Mouse (Mus musculus): Measurements from ENCODE around the gene Dbn1. TPM values are rescaled to one million over a fixed set of nuclear protein-coding genes. Genes with fewer than 3 reads are reported as not detected.
A peak's percentile ranks its signal among the peaks of the same experiment; 100 is the strongest.
"Not testable (repeated sequence)": the region's sequence is repeated elsewhere in the genome, so short reads cannot be mapped to it uniquely, and the experiment has no call there.

The Dbn1 gene
- polyA plus RNA-seq, 1 experiment from 2014 or later: 162 TPM

DNA sequence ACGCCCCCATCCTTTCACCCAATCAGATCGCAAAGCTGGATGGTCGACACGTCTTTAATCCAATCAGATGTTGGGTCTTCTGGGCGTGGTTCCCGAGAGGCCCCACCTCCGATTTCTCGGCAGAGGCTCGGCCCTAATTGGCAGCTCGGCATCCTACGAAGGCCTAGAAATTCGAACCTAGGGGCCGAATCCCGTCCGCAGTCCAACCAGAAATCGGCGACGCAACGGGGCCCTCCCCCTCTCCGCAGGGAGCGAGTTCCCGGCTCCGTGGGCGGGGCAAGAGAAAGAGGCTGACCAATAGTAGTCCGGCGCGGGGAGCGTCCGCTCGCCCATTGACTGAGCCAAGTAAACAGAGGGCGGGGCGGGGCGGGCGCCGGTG is 43.0 kb downstream of the Dbn1 start, which contains the start of gene Grk6:
TSS of gene Grk6 (plus strand) at position 136 of the 379 bp plus-strand sequence.
- Histone ChIP-seq H3K27ac (peak within 1 kb of the TSS; percentile 97), H3K27me3 (no peaks in the 10 kb centered on the region), H3K9ac (peak within 1 kb of the TSS; percentile 95), H3K9me3 (no peaks in the 10 kb centered on the region), H3K4me3 (peak within 1 kb of the TSS; percentile 88), H3K36me3 (peaks cover 8% of the 10 kb centered on the region), H3K4me2 (peak within 1 kb of the TSS; percentile 76), H3K4me1 (peaks cover 26% of the 10 kb centered on the region)
- ATAC-seq (ENCODE audit: insufficient number of reproducible peaks, low FRiP score, low TSS enrichment, low read depth): peak; percentile 96
- WGBS: under 1% methylated on average over 30 of the region's 35 CpGs

- WGBS: 1% methylated on average over 33 of the region's 33 CpGs
- no peaks in the 10 kb centered on the region for H3K9me3 ChIP-seq
- peak; percentile 77 for ATAC-seq (ENCODE audit: insufficient number of reproducible peaks, low FRiP score, low TSS enrichment, low read depth)
- H3K9ac ChIP-seq: peak overlapping the region; percentile 31
- H3K27ac ChIP-seq: peak overlapping the region; percentile 97
- H3K4me2 ChIP-seq: peak overlapping the region; percentile 73
- H3K27me3 ChIP-seq: no peaks in the 10 kb centered on the region
- peaks cover 2% of the 10 kb centered on the region; the same call in 1 of the 2 replicates for H3K36me3 ChIP-seq
- H3K4me3 ChIP-seq: peak overlapping the region; percentile 88
- H3K4me1 ChIP-seq: peaks cover 26% of the 10 kb centered on the region
These were observed 43.5 kb downstream of the Dbn1 start for GRCm38 (mm10) chr13:55444286-55444936.

GRCm38 (mm10) chr13:55443799-55444285 is 44.1 kb downstream of the Dbn1 start:
- peak overlapping the region; percentile 97 for H3K27ac ChIP-seq
- H3K4me2 ChIP-seq: peak overlapping the region; percentile 73
- peaks cover 26% of the 10 kb centered on the region for H3K4me1 ChIP-seq
- no peak overlapping the region for H3K9ac ChIP-seq
- H3K9me3 ChIP-seq: no peaks in the 10 kb centered on the region
- no peaks in the 10 kb centered on the region for H3K27me3 ChIP-seq
- WGBS: 34% methylated on average over 9 of the region's 9 CpGs
- H3K4me3 ChIP-seq: peak overlapping the region; percentile 88
- ATAC-seq (ENCODE audit: insufficient number of reproducible peaks, low FRiP score, low TSS enrichment, low read depth): no peak
- H3K36me3 ChIP-seq: no peaks in the 10 kb centered on the region

DNA sequence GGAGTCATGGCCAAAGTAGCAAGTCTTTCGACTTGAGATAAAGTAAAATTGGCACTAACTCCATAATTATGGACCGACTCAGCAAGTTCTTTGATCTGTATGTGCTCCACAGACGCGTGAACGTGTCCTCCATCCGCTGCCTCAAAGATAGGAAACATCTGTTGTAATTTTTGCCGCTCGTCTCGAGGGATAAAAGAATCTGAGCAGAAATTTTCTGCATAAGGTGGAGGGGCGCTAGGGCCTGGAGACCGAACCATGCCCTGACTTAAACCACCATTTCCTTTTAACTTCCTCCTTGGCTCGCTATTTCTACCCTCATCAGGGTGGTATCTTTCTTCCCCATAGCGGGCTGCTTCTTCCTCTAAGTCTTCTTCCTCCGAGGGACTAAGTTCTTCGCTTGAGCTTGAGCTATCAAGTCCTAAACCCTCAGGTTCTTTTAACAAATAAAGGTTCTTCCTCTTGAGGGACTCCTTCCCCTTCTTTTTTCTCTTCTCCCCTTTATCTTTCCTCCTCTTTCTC is 50.7 kb downstream of the Dbn1 start:
- not testable (repeated sequence) for H3K9ac ChIP-seq; H3K4me3 ChIP-seq; H3K27me3 ChIP-seq; H3K27ac ChIP-seq; ATAC-seq (ENCODE audit: insufficient number of reproducible peaks, low FRiP score, low TSS enrichment, low read depth); H3K36me3 ChIP-seq; H3K4me1 ChIP-seq; H3K9me3 ChIP-seq; H3K4me2 ChIP-seq
- 72% methylated on average over 15 of the region's 15 CpGs for WGBS

GRCm38 (mm10) chr13:55431889-55432685 is 55.8 kb downstream of the Dbn1 start:
- no peak overlapping the region for H3K4me3 ChIP-seq
- H3K36me3 ChIP-seq: no peaks in the 10 kb centered on the region
- no peak overlapping the region for H3K9ac ChIP-seq
- no peaks in the 10 kb centered on the region for H3K27me3 ChIP-seq
- no peaks in the 10 kb centered on the region for H3K4me1 ChIP-seq
- no peak overlapping the region for H3K27ac ChIP-seq
- WGBS: 71% methylated on average over 10 of the region's 10 CpGs
- no peaks in the 10 kb centered on the region for H3K9me3 ChIP-seq
- no peak overlapping the region for H3K4me2 ChIP-seq
- ATAC-seq (ENCODE audit: insufficient number of reproducible peaks, low FRiP score, low TSS enrichment, low read depth): no peak

DNA sequence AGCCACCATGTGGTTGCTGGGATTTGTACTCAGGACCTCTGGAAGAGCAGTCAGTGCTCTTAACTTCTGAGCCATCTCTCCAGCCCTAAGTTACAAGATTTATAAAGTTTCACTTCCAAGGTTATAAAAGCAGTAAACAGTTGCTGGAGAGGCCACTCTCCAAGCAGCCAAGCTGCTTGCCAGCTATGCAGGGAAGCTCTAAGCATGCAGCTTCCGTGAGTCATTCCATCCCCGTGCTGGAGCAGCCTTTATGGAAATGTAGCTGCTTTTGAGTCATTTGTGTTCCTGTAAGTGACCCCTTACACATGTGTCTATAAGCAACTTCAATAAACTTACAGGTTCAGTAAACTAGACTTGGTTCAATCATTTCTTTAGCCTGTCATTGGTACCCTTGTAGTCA is 57.3 kb downstream of the Dbn1 start:
- Histone ChIP-seq H3K4me2 (no peak overlapping the region), H3K9me3 (no peaks in the 10 kb centered on the region), H3K9ac (no peak overlapping the region), H3K4me3 (no peak overlapping the region), H3K36me3 (no peaks in the 10 kb centered on the region), H3K27ac (no peak overlapping the region), H3K27me3 (no peaks in the 10 kb centered on the region), H3K4me1 (no peaks in the 10 kb centered on the region)
- WGBS: 64% methylated on average over 2 of the region's 2 CpGs
- ATAC-seq (ENCODE audit: insufficient number of reproducible peaks, low FRiP score, low TSS enrichment, low read depth): no peak

DNA sequence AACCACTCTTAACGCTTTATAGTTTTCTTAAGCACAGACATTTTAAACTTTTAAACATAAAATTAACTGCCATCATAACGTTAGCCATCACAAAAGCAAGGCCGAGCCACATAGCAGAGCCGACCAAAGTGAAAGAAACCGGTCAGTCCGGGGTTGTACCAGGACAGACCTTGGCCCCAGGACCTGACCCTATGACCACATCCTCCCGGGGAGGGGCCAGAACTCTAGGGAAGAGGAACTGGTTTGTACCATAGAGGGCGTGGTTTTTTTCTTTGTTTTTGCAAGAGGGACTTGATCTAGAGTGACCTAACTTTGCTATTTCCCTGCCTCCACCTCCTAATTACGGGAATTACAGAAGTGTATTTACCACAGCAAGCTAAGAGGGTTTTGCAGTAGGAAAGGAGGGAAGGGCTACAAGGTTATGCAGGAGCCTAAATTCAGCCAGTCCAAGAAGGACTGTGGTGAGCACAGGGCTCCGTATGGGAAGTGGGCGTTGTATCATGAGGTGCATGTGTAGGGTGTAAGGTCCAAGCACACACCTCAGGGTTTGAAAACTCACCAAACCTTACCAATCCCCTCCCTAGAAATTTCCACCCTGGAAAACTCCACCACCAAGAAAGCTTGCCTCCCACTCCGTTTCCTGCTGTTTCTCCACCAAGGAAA is 58.6 kb downstream of the Dbn1 start:
- ATAC-seq (ENCODE audit: insufficient number of reproducible peaks, low FRiP score, low TSS enrichment, low read depth): no peak
- H3K9ac ChIP-seq: no peak overlapping the region
- WGBS: 57% methylated on average over 12 of the region's 12 CpGs

GRCm38 (mm10) chr13:55426613-55427012 is 61.3 kb downstream of the Dbn1 start, which contains the start of gene F12:
Gene F12 (minus strand): TSS chr13:55426793.
- peaks cover 11% of the 10 kb centered on the region for H3K27me3 ChIP-seq
- no peak within 1 kb of the TSS for H3K9ac ChIP-seq
- no peak for ATAC-seq (ENCODE audit: insufficient number of reproducible peaks, low FRiP score, low TSS enrichment, low read depth)
- H3K9me3 ChIP-seq: no peaks in the 10 kb centered on the region
- H3K4me3 ChIP-seq: no peak within 1 kb of the TSS
- WGBS: 89% methylated on average over 10 of the region's 10 CpGs
- H3K4me2 ChIP-seq: no peak within 1 kb of the TSS
- no peak within 1 kb of the TSS for H3K27ac ChIP-seq
- H3K4me1 ChIP-seq: peaks cover under 1% of the 10 kb centered on the region; the same call in 1 of the 2 replicates
- H3K36me3 ChIP-seq: no peaks in the 10 kb centered on the region

More for the DNA sequence above, 58.6 kb downstream of the Dbn1 start:
- Histone ChIP-seq H3K36me3 (no peaks in the 10 kb centered on the region), H3K27me3 (no peaks in the 10 kb centered on the region), H3K4me3 (no peak overlapping the region), H3K4me1 (no peaks in the 10 kb centered on the region), H3K27ac (no peak overlapping the region), H3K4me2 (no peak overlapping the region), H3K9me3 (no peaks in the 10 kb centered on the region)

Small RNA genes within 50 kb of the gene (microRNA-seq; reads per million reads assigned to microRNA genes)
- gene Mir6943 (not detected), gene Mir6944 (20.0 reads per million, percentile 33 among the genes with 10 or more reads in this experiment), gene Mir6945 (0.82 reads per million)

Other genes with a start within 250 kb of the Dbn1 start
- 427 and 446 TPM in 2 replicates for gene Prelid1, start 167.6 kb downstream of the Dbn1 start, polyA plus RNA-seq (2015; fragmentation: Nextera tagmentation; extraction: Ambion mirVana)
- 110 and 119 TPM in 2 replicates for gene Rab24, start 166.2 kb downstream of the Dbn1 start, polyA plus RNA-seq (2015; fragmentation: Nextera tagmentation; extraction: Ambion mirVana)
- 43.8 and 46.2 TPM in 2 replicates for gene Mxd3, start 158.3 kb downstream of the Dbn1 start, polyA plus RNA-seq (2015; fragmentation: Nextera tagmentation; extraction: Ambion mirVana)
- 104 and 109 TPM in 2 replicates for gene Lman2, start 125.3 kb downstream of the Dbn1 start, polyA plus RNA-seq (2015; fragmentation: Nextera tagmentation; extraction: Ambion mirVana)
- 1.4 and 2.4 TPM in 2 replicates for gene Rgs14, start 118.4 kb downstream of the Dbn1 start, polyA plus RNA-seq (2015; fragmentation: Nextera tagmentation; extraction: Ambion mirVana)
- gene Slc34a1, start 89.9 kb downstream of the Dbn1 start, polyA plus RNA-seq (2015; fragmentation: Nextera tagmentation; extraction: Ambion mirVana): 0.20 TPM in 1 of 2 replicates, not detected in the other
- gene Pfn3, start 72.9 kb downstream of the Dbn1 start, polyA plus RNA-seq (2015; fragmentation: Nextera tagmentation; extraction: Ambion mirVana): not detected in 2 replicates
- gene F12, start 61.3 kb downstream of the Dbn1 start, polyA plus RNA-seq (2015; fragmentation: Nextera tagmentation; extraction: Ambion mirVana): 0.17 TPM in 1 of 2 replicates, not detected in the other
- 34.3 and 39.0 TPM in 2 replicates for gene Grk6, start 43.0 kb downstream of the Dbn1 start, polyA plus RNA-seq (2015; fragmentation: Nextera tagmentation; extraction: Ambion mirVana)
- gene Prr7, start 23.8 kb downstream of the Dbn1 start, polyA plus RNA-seq (2015; fragmentation: Nextera tagmentation; extraction: Ambion mirVana): 0.38 and 1.2 TPM in 2 replicates
- gene Pdlim7, start 25.6 kb upstream of the Dbn1 start, polyA plus RNA-seq (2015; fragmentation: Nextera tagmentation; extraction: Ambion mirVana): 147 and 213 TPM in 2 replicates
- gene Dok3, start 41.2 kb upstream of the Dbn1 start, polyA plus RNA-seq (2015; fragmentation: Nextera tagmentation; extraction: Ambion mirVana): 4.7 and 5.7 TPM in 2 replicates
- 56.1 and 56.7 TPM in 2 replicates for gene Ddx41, start 48.5 kb upstream of the Dbn1 start, polyA plus RNA-seq (2015; fragmentation: Nextera tagmentation; extraction: Ambion mirVana)
- gene Fam193b, start 83.0 kb upstream of the Dbn1 start, polyA plus RNA-seq (2015; fragmentation: Nextera tagmentation; extraction: Ambion mirVana): 34.8 and 35.4 TPM in 2 replicates
- gene Tmed9, start 85.6 kb upstream of the Dbn1 start, polyA plus RNA-seq (2015; fragmentation: Nextera tagmentation; extraction: Ambion mirVana): 214 and 263 TPM in 2 replicates
- gene B4galt7, start 111.8 kb upstream of the Dbn1 start, polyA plus RNA-seq (2015; fragmentation: Nextera tagmentation; extraction: Ambion mirVana): 34.0 TPM in 2 replicates
- gene Caml, start 134.9 kb upstream of the Dbn1 start, polyA plus RNA-seq (2015; fragmentation: Nextera tagmentation; extraction: Ambion mirVana): 56.0 and 57.8 TPM in 2 replicates
- gene Ddx46, start 146.9 kb upstream of the Dbn1 start, polyA plus RNA-seq (2015; fragmentation: Nextera tagmentation; extraction: Ambion mirVana): 30.7 and 33.4 TPM in 2 replicates
- 47.0 and 54.3 TPM in 2 replicates for gene B230219D22Rik, start 205.0 kb upstream of the Dbn1 start, polyA plus RNA-seq (2015; fragmentation: Nextera tagmentation; extraction: Ambion mirVana)
- gene Txndc15, start 226.5 kb upstream of the Dbn1 start, polyA plus RNA-seq (2015; fragmentation: Nextera tagmentation; extraction: Ambion mirVana): 101 and 103 TPM in 2 replicates
- gene Pcbd2, start 239.3 kb upstream of the Dbn1 start, polyA plus RNA-seq (2015; fragmentation: Nextera tagmentation; extraction: Ambion mirVana): 44.3 and 44.5 TPM in 2 replicates

All from limb, embryonic 15.5 days (tissue).